Mouse (Mus musculus) cerebellum, adult 2 months (tissue): ENCODE results near the gene Tsen54.

Source experiments
- CTCF ChIP-seq: fragments of 200-500 bp; IDR thresholded peaks from 2 replicates; pipeline ENCODE4 v1.5.1; 2011; ENCODE audit warnings: low read depth, mild to moderate bottlenecking, control low read depth, low read length, moderate library complexity, borderline replicate concordance; ENCODE audit not compliant: insufficient read depth
- POLR2A ChIP-seq: fragments of 200-500 bp; IDR thresholded peaks from 2 replicates; pipeline ENCODE4 v1.6.1; 2011; ENCODE audit warnings: low read length, control low read depth, borderline replicate concordance; ENCODE audit not compliant: insufficient read depth

DNA sequence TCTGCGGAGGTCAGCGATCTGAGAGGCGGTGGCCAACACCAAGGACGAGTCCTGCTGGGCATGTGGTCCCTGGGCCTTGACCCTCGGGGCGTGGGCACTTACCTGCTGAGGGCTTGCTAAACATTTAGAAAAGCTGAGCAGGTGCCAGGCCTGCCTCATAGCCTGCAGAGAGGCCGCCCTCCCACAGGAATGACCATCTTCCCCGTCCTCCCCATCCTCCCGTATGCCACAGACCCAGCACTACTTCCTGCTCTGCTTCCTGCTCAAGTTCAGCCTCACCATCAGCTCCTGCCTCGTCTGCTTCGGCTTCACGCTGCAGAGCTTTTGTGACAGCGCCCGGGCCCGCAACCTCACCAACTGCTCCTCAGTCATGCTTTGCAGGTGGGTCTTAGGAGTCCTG is 17.6 kb upstream of the Tsen54 start:
- TF ChIP-seq POLR2A (no peak), CTCF (no peak)
